Mouse (Mus musculus): ENCODE results near the gene Gm49396.

GRCm38 (mm10) chr7:30608476-30608875 is 45.3 kb downstream of the Gm49396 start:
- TF ChIP-seq CTCF (IDR thresholded peaks at IDR 0.05; ENCODE audit: low read depth) = no peak
- no peak for TF ChIP-seq EP300 (IDR thresholded peaks at IDR 0.05; ENCODE audit: low read depth)

Measured in heart, postnatal 0 days (tissue).